Mouse (Mus musculus) Muller cell, postnatal 12 days (primary cell): Measurements from ENCODE around the gene Lrmda.
"Not testable (repeated sequence)": the region's sequence is repeated elsewhere in the genome, so short reads cannot be mapped to it uniquely, and the experiment has no call there.

Experiments
- DNase-seq: peaks from one replicate; pipeline ENCODE4 v3.0.0-alpha.2; 2015; ENCODE audit errors: inconsistent ontology term

The Lrmda gene

GRCm38 (mm10) chr14:22783211-22784161 lies 764.0 kb downstream of the Lrmda start:
- DNase-seq = peak; percentile 6

GRCm38 (mm10) chr14:22800020-22800419 lies 780.5 kb downstream of the Lrmda start:
- no peak for DNase-seq

GRCm38 (mm10) chr14:22800871-22801636 lies 781.5 kb downstream of the Lrmda start:
- DNase-seq = no peak

- DNase-seq = not testable (repeated sequence)
Observed at GRCm38 (mm10) chr14:22801714-22802113, 782.2 kb downstream of the Lrmda start.

- no peak for DNase-seq
Observed at GRCm38 (mm10) chr14:22807324-22807723, 787.8 kb downstream of the Lrmda start.

GRCm38 (mm10) chr14:22807726-22808594 lies 788.4 kb downstream of the Lrmda start:
- peak; percentile 45 for DNase-seq

GRCm38 (mm10) chr14:22808595-22809166 lies 789.2 kb downstream of the Lrmda start:
- DNase-seq = no peak

GRCm38 (mm10) chr14:22809229-22809628 lies 789.7 kb downstream of the Lrmda start:
- DNase-seq = no peak

- DNase-seq = no peak
Observed at GRCm38 (mm10) chr14:22810531-22810930, 791.0 kb downstream of the Lrmda start.

GRCm38 (mm10) chr14:22812824-22813223 lies 793.3 kb downstream of the Lrmda start:
- DNase-seq = no peak

GRCm38 (mm10) chr14:22813389-22813788 lies 793.9 kb downstream of the Lrmda start:
- no peak for DNase-seq

GRCm38 (mm10) chr14:22814811-22815345 lies 795.4 kb downstream of the Lrmda start:
- no peak for DNase-seq

- DNase-seq = no peak
Observed at GRCm38 (mm10) chr14:22817346-22818201, 798.1 kb downstream of the Lrmda start.

- DNase-seq = no peak
Observed at GRCm38 (mm10) chr14:22818202-22818530, 798.7 kb downstream of the Lrmda start.

- DNase-seq = peak; percentile 75
Observed at GRCm38 (mm10) chr14:22822942-22823341, 803.4 kb downstream of the Lrmda start.

GRCm38 (mm10) chr14:22826825-22827224 lies 807.3 kb downstream of the Lrmda start:
- DNase-seq = no peak

- DNase-seq = no peak
Observed at GRCm38 (mm10) chr14:22837058-22837457, 817.5 kb downstream of the Lrmda start.

GRCm38 (mm10) chr14:22841136-22841535 lies 821.6 kb downstream of the Lrmda start:
- no peak for DNase-seq

- no peak for DNase-seq
Observed at GRCm38 (mm10) chr14:22844006-22844405, 824.5 kb downstream of the Lrmda start.

- no peak for DNase-seq
Observed at GRCm38 (mm10) chr14:22845401-22845800, 825.9 kb downstream of the Lrmda start.
